Mouse (Mus musculus): ENCODE measurements around the gene Msi1. TPM values are rescaled to one million over a fixed set of nuclear protein-coding genes. Genes with fewer than 3 reads are reported as not detected.

Gene Msi1
- polyA plus RNA-seq, 1 experiment from 2014 or later, result 34.0 TPM

DNA sequence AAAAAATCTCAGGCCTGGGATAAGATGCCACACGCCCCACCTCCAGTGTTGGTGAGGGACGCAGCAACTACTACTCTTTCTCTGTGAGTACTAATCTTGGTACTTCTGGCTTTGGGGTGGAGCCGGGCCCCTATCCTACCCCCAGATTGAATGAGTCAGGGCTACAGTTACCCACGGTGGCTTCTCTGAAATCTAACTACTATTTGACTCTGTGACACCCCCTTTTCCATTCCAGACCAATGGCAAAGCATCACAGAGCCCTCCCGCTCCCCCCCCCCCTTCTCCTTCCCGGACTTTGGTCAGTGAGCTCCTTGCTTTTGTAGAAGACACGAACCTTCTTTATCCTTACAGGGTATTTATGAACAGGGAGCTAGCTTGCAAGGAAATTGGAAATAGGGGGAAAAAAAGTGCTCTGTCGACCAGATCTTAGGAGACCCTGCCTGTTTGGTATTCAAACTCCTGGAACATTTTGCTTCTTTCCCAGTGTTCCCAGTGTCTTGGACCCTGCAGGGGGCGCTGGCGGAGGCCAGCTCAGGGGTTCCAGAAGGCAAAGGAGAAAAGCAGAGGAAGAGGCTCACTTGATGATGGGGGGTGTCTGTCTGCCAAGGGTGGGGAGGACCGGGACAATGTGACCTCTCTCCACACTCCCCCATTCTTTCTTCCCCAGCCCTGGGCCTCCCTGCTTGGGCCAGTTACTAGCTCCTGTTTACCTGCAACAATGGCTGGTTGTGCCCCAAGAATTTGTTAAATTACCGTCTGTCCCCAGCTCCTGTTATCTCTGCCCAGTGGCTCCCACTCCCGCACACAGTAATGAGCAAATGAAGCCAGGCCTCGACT is 1.9 kb downstream of the Msi1 start:
- peak overlapping the region; percentile 96 for H3K4me3 ChIP-seq (ENCODE audit: low read length)
- WGBS, result 13% methylated on average over 14 of the region's 14 CpGs
- H3K27ac ChIP-seq (ENCODE audit: low read depth, low read length), result peak overlapping the region; percentile 18; the same call in 1 of the 2 replicates
- H3K36me3 ChIP-seq (ENCODE audit: control insufficient read depth, insufficient read depth, low read length), result peaks cover 25% of the 10 kb centered on the region
- H3K9me3 ChIP-seq (ENCODE audit: control insufficient read depth, low read length), result no peaks in the 10 kb centered on the region
- peaks cover 5% of the 10 kb centered on the region; the same call in 1 of the 2 replicates for H3K27me3 ChIP-seq (ENCODE audit: control insufficient read depth, insufficient read depth, low read length)
- peaks cover 41% of the 10 kb centered on the region for H3K4me1 ChIP-seq (ENCODE audit: control insufficient read depth, insufficient read depth, low read length)
- H3K4me2 ChIP-seq (replicated peaks; ENCODE audit: low read depth, low read length), result peak overlapping the region; percentile 85
- ATAC-seq (ENCODE audit: low FRiP score, low TSS enrichment), result no peak
- H3K9ac ChIP-seq (ENCODE audit: low read depth, low read length), result peak overlapping the region; percentile 99

DNA sequence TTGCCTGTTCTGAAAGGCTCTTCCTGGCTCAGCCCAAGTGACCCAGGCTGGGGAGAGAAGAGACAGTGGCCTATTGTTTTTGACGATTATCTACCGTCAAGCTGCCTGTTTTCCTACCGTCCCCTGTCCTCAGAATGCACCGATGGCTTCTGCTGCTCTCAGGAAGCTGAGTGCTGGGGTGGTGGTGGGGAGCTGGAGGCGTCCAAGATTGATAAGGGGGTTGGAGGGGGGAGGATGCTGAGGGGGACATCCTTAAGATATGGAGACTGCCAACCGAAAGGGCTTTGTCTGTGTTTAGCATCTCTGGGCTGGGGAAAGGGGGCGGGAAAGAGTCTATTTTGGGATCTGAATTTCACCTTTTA is 2.5 kb downstream of the Msi1 start:
- H3K4me2 ChIP-seq (replicated peaks; ENCODE audit: low read depth, low read length), result peak overlapping the region; percentile 85
- H3K27me3 ChIP-seq (ENCODE audit: control insufficient read depth, insufficient read depth, low read length), result peaks cover 5% of the 10 kb centered on the region; the same call in 1 of the 2 replicates
- 30% methylated on average over 7 of the region's 7 CpGs for WGBS
- peaks cover 47% of the 10 kb centered on the region for H3K4me1 ChIP-seq (ENCODE audit: control insufficient read depth, insufficient read depth, low read length)
- H3K27ac ChIP-seq (ENCODE audit: low read depth, low read length), result peak overlapping the region; percentile 18; the same call in 1 of the 2 replicates
- peak overlapping the region; percentile 99 for H3K9ac ChIP-seq (ENCODE audit: low read depth, low read length)
- H3K4me3 ChIP-seq (ENCODE audit: low read length), result peak overlapping the region; percentile 96; the same call in 1 of the 2 replicates
- H3K36me3 ChIP-seq (ENCODE audit: control insufficient read depth, insufficient read depth, low read length), result peaks cover 25% of the 10 kb centered on the region
- no peaks in the 10 kb centered on the region for H3K9me3 ChIP-seq (ENCODE audit: control insufficient read depth, low read length)
- ATAC-seq (ENCODE audit: low FRiP score, low TSS enrichment), result no peak

DNA sequence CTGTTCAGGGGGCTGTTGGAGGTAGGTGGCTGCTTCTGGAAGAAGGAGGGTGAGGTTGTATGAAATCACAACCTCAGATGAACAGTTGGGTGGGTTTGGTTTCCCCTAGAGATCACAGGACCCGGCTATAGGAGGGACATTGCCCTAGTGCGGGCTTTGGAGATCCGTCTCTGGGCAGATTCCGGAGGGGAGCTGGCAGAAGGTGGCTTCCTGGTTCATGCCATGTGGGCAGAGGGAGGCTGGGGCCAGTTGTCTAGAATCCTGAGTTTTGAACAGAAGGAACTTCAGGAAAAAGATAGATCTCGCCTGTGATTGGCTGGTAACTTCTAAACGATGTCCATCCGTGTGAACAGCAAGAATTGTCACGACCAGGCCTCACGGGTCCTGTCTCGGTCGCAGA is 3.0 kb downstream of the Msi1 start:
- no peak overlapping the region for H3K27ac ChIP-seq (ENCODE audit: low read depth, low read length)
- no peak overlapping the region for H3K4me3 ChIP-seq (ENCODE audit: low read length)
- H3K4me2 ChIP-seq (replicated peaks; ENCODE audit: low read depth, low read length), result peak overlapping the region; percentile 85; the same call in 1 of the 2 replicates
- no peaks in the 10 kb centered on the region for H3K9me3 ChIP-seq (ENCODE audit: control insufficient read depth, low read length)
- WGBS, result 74% methylated on average over 11 of the region's 11 CpGs
- H3K27me3 ChIP-seq (ENCODE audit: control insufficient read depth, insufficient read depth, low read length), result peaks cover 5% of the 10 kb centered on the region; the same call in 1 of the 2 replicates
- peak overlapping the region; percentile 7; the same call in 1 of the 2 replicates for H3K9ac ChIP-seq (ENCODE audit: low read depth, low read length)
- peaks cover 25% of the 10 kb centered on the region for H3K36me3 ChIP-seq (ENCODE audit: control insufficient read depth, insufficient read depth, low read length)
- H3K4me1 ChIP-seq (ENCODE audit: control insufficient read depth, insufficient read depth, low read length), result peaks cover 52% of the 10 kb centered on the region
- no peak for ATAC-seq (ENCODE audit: low FRiP score, low TSS enrichment)

DNA sequence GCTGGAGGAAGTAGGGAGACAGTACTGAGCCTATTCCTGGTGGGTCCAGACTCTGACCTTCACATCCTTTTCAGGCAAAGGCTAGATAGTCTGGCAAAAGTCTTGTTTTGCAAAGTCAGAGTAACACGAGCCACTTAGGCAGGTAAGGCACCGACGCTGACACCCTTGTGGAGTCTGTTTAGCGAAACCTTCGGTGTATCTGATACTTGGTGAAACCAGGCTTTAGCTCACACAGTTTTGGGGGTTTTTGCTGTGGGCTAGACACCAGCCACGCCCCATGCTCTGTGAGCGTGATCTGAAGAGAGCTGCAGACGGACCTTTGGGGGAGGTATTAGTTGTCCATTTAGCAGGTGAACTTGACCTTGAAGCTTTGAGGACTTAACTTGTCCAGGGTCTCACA is 3.8 kb downstream of the Msi1 start:
- ATAC-seq (ENCODE audit: low FRiP score, low TSS enrichment), result no peak
- no peak overlapping the region for H3K27ac ChIP-seq (ENCODE audit: low read depth, low read length)
- no peak overlapping the region for H3K4me2 ChIP-seq (replicated peaks; ENCODE audit: low read depth, low read length)
- H3K27me3 ChIP-seq (ENCODE audit: control insufficient read depth, insufficient read depth, low read length), result peaks cover 5% of the 10 kb centered on the region; the same call in 1 of the 2 replicates
- no peak overlapping the region for H3K9ac ChIP-seq (ENCODE audit: low read depth, low read length)
- peaks cover 59% of the 10 kb centered on the region for H3K4me1 ChIP-seq (ENCODE audit: control insufficient read depth, insufficient read depth, low read length)
- H3K9me3 ChIP-seq (ENCODE audit: control insufficient read depth, low read length), result no peaks in the 10 kb centered on the region
- WGBS, result 74% methylated on average over 8 of the region's 8 CpGs
- H3K4me3 ChIP-seq (ENCODE audit: low read length), result no peak overlapping the region
- H3K36me3 ChIP-seq (ENCODE audit: control insufficient read depth, insufficient read depth, low read length), result peaks cover 25% of the 10 kb centered on the region

DNA sequence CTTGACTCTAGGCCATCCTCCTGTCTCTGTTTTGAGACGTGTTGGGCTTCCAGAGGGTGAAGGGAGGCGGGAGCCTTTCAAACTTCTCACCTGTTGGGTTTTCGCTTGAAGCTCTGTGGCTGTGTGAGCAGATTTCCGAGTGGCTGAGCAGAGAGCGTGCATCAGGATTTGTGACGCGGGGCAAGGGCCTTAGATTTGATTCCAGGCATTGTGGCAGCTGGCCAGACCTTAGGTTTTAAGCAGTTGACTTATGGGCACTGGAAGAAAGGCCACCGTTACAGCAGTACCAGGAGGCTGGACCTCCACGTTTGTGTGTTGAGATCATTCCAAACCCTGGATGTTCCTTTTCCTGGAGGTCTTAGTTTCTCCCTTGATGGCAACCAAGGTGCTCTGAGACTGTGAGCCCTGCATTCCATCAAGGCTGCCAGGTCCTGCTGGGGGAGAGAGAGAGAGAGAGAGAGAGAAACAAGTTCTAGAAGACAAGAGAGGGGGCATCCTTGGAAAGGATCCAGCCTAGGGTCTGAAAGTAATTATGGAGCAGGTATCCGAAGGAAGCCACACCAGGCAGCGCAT is 5.0 kb downstream of the Msi1 start:
- peaks cover 33% of the 10 kb centered on the region for H3K36me3 ChIP-seq (ENCODE audit: control insufficient read depth, insufficient read depth, low read length)
- peaks cover 5% of the 10 kb centered on the region; the same call in 1 of the 2 replicates for H3K27me3 ChIP-seq (ENCODE audit: control insufficient read depth, insufficient read depth, low read length)
- peak overlapping the region; percentile 18; the same call in 1 of the 2 replicates for H3K9ac ChIP-seq (ENCODE audit: low read depth, low read length)
- H3K4me1 ChIP-seq (ENCODE audit: control insufficient read depth, insufficient read depth, low read length), result peaks cover 69% of the 10 kb centered on the region
- H3K9me3 ChIP-seq (ENCODE audit: control insufficient read depth, low read length), result no peaks in the 10 kb centered on the region
- no peak for ATAC-seq (ENCODE audit: low FRiP score, low TSS enrichment)
- H3K4me2 ChIP-seq (replicated peaks; ENCODE audit: low read depth, low read length), result no peak overlapping the region
- 38% methylated on average over 11 of the region's 11 CpGs for WGBS
- no peak overlapping the region for H3K4me3 ChIP-seq (ENCODE audit: low read length)
- no peak overlapping the region for H3K27ac ChIP-seq (ENCODE audit: low read depth, low read length)

DNA sequence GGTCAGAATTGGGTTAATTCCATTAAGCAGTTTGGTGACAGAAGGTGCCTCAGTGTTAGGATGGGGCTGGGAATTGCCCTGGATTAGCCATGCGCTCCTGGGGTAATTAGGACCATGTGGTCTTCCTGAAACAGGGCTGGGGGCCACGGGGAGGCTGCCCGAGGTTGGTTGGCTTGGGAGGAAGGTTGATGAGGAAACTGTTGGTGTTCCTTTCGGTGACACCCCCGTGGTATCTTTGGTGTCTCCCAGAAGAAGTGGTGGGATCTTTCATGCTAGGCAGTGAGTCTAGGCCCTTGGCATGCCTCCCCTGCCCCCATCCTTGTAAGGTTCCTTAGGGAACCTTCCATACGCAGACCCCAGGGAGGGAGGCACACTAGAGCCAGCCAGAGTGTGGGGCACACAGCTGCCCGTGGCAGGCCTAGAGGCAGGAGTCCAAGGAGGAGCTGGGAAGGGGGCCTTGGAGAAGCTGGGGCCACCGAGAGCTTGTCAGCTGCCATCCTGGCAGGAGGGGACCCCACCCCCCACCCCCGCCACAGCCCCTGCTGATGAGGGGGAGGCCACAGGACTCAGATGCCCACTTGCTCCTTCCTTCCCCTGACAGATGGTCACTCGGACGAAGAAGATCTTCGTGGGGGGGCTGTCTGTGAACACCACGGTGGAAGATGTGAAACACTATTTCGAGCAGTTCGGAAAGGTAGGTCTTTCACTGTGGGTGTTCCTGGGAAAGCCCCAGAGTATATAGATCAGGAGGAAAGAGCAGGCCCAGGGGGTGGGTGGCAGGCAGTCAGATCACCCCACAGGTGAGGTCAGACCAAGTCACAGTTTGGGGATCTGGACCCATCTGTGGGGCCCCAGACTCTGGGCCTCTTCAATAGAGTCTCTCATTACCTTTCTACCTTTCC is 5.7 kb downstream of the Msi1 start:
- Histone ChIP-seq H3K27ac (ENCODE audit: low read depth, low read length) (peak overlapping the region; percentile 95; the same call in 1 of the 2 replicates), H3K9me3 (ENCODE audit: control insufficient read depth, low read length) (no peaks in the 10 kb centered on the region), H3K9ac (ENCODE audit: low read depth, low read length) (peak overlapping the region; percentile 78; the same call in 1 of the 2 replicates), H3K4me3 (ENCODE audit: low read length) (no peak overlapping the region), H3K4me2 (replicated peaks; ENCODE audit: low read depth, low read length) (no peak overlapping the region; the same call in 1 of the 2 replicates), H3K27me3 (ENCODE audit: control insufficient read depth, insufficient read depth, low read length) (peaks cover 3% of the 10 kb centered on the region; the same call in 1 of the 2 replicates), H3K36me3 (ENCODE audit: control insufficient read depth, insufficient read depth, low read length) (peaks cover 40% of the 10 kb centered on the region), H3K4me1 (ENCODE audit: control insufficient read depth, insufficient read depth, low read length) (peaks cover 69% of the 10 kb centered on the region)
- 35% methylated on average over 15 of the region's 15 CpGs for WGBS
- ATAC-seq (ENCODE audit: low FRiP score, low TSS enrichment), result no peak

DNA sequence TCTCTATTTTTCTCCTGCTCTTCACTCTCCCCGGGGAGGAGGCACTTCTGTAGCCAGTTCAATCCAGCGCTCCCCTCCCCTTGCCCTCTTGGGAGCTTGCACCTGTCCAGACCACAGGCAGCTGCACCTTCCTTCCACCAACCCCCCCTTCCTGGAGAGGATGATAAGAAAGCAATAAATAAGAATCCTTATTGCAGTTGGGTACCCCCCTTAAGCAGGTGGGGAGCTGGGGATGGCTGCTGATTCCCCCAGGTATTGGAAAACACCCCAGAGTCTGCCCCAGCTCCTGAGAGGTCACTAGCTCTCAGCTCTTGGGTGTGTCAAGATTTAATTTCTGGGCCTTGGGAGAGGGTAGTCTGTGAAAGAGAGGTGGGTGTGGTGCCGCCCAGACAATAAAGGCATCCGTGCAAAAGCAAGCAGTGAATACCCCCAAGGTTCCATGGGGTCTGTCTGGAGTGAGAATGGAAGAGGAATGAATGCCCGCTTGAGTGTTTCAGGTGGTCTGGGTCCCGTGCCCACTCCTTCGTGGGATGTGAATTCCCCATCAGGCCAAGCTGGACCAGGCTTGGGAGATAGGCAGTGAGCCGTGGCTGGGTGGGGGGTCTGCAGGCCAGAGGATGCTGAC is 6.5 kb downstream of the Msi1 start:
- ATAC-seq (ENCODE audit: low FRiP score, low TSS enrichment), result no peak
- Histone ChIP-seq H3K9ac (ENCODE audit: low read depth, low read length) (peak overlapping the region; percentile 78), H3K4me3 (ENCODE audit: low read length) (peak overlapping the region; percentile 35), H3K27me3 (ENCODE audit: control insufficient read depth, insufficient read depth, low read length) (no peaks in the 10 kb centered on the region), H3K9me3 (ENCODE audit: control insufficient read depth, low read length) (no peaks in the 10 kb centered on the region), H3K27ac (ENCODE audit: low read depth, low read length) (peak overlapping the region; percentile 95), H3K4me2 (replicated peaks; ENCODE audit: low read depth, low read length) (peak overlapping the region; percentile 68), H3K36me3 (ENCODE audit: control insufficient read depth, insufficient read depth, low read length) (peaks cover 46% of the 10 kb centered on the region), H3K4me1 (ENCODE audit: control insufficient read depth, insufficient read depth, low read length) (peaks cover 69% of the 10 kb centered on the region)
- 23% methylated on average over 8 of the region's 8 CpGs for WGBS

DNA sequence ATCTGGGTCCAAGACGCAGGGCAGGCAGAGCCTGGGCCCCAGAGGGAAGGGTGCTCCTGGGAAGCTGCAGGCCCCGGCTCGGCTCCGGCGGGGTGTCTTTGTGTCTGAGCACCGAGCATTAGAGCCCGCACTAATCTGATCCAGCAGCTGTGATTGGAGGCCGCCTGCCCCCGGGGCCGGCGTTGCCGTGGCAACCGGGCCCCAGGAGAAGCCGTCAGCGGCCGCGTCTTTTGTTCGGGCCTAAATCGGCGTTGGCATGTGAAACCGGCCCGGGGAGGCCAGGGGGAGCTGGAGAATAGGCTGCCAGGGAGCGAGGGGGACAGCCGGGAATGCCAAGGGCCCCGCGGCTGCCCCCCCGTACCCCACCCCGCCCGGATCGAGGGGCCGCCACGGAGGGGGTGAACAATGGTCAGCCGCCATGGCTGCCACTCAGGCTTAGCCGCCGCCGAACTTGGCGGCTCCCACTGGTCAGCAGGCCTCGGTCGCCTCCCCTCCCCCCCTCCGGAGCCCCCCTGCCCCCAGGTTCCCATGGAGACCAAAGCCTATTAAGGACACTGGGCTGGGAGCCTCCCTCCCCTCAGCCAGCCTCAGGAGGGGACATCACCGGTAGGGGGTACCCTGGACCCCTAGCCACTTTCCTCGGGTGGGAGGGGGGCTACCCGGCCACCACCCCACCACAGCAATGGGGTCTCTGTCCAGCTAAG is 7.2 kb downstream of the Msi1 start:
- peak overlapping the region; percentile 68 for H3K4me2 ChIP-seq (replicated peaks; ENCODE audit: low read depth, low read length)
- peak overlapping the region; percentile 78 for H3K9ac ChIP-seq (ENCODE audit: low read depth, low read length)
- no peaks in the 10 kb centered on the region for H3K27me3 ChIP-seq (ENCODE audit: control insufficient read depth, insufficient read depth, low read length)
- 1% methylated on average over 31 of the region's 43 CpGs for WGBS
- H3K36me3 ChIP-seq (ENCODE audit: control insufficient read depth, insufficient read depth, low read length), result peaks cover 47% of the 10 kb centered on the region
- peaks cover 66% of the 10 kb centered on the region for H3K4me1 ChIP-seq (ENCODE audit: control insufficient read depth, insufficient read depth, low read length)
- H3K4me3 ChIP-seq (ENCODE audit: low read length), result peak overlapping the region; percentile 35
- no peaks in the 10 kb centered on the region for H3K9me3 ChIP-seq (ENCODE audit: control insufficient read depth, low read length)
- H3K27ac ChIP-seq (ENCODE audit: low read depth, low read length), result peak overlapping the region; percentile 95
- peak; percentile 83 for ATAC-seq (ENCODE audit: low FRiP score, low TSS enrichment)
